Mouse (Mus musculus) 3134 (cell line): ENCODE measurements around the gene Nr1h2.

Experiments
- DNase-seq: peaks from one replicate; pipeline ENCODE4 v3.0.0-alpha.2; 2011; ENCODE audit warnings: low spot score; ENCODE audit not compliant: insufficient read length; ENCODE audit errors: extremely low read depth

Gene Nr1h2

DNA sequence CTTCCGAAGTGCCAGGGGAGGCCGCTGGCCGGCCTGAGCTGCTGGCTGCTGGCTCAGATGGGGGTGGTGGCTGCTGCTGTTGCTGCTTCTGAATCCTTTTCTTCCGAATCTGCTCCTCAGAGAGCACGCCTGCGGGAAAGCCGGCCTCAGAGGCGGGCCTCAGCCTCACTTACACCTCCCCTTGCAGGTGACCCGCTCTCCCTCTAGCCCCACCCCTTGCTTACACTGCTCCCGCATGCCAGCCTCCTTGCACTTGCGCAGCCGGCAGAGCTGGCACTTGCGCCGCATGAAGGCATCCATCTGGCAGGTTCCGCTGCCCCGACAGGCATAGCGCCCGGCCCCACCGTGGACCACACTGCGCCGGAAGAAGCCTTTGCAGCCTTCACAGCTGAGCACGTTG is 2.0 kb downstream of the Nr1h2 start:
- no peak for DNase-seq

DNA sequence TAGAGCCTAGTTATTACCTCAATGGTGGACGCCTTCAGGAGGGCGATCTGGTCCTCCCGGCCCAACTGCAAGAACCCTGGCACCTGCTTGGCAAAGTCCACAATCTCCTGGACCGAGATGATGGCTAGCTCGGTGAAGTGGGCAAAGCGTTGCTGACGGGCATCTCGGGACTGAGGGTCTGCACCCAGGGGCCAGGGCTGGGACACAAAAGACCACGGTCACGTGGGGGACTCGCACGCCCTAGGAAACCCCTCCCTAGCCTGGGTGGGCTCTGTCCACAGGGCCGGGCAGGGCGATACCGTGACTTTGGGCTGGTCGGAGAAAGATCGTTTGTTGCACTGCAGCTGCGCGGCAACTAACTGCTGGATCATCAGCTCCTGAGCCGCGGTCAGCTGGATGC is 2.5 kb downstream of the Nr1h2 start:
- no peak for DNase-seq

DNA sequence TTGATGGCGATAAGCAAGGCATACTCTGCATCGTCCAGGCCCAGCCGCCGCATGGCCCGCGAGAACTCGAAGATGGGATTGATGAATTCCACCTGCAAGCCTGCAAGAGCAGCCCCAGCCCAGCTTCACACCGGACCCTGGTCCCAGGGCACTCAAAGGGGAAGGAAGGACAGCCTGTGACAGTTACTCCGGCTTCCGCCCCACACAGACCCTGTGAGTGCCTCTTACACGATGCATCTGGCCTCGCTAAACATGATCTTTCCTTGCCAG is 3.4 kb downstream of the Nr1h2 start:
- DNase-seq = no peak

DNA sequence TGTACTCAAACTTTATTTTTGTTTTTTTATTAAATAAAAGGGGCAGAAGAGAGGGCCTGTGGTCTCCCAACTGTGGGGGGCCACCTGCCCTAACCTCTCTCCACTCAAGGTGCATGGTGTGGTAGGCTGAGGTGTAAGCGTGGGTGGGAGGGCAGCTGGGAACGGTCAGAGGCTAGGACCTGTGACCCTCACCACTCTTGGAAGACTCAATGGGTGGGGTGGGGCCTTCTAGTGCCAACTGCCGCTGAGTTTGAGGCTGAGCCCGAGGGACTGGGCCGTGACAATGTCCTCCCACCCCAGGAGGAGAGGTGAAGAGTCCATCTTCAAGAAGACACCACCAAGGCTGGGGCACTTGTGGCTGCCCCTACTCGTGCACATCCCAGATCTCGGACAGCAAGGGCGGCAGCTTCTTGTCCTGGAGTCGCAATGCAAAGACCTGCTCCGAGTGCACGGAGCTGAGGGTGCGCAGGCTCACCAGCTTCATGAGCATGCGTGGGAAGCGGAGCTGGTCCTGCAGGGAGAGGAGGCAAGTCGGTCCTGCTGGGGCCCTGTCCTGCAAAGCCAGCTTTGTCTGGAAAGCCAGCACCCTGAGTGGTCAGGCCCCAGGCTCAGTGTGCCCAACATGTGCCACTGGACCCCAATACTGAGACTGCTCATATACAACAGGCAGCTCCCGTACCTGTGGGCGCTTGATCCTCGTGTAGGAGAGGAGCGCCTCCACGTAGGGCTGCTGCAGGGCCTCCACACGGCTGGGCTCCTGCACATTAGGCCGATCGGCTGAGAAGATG is 3.9 kb downstream of the Nr1h2 start:
- no peak for DNase-seq

DNA sequence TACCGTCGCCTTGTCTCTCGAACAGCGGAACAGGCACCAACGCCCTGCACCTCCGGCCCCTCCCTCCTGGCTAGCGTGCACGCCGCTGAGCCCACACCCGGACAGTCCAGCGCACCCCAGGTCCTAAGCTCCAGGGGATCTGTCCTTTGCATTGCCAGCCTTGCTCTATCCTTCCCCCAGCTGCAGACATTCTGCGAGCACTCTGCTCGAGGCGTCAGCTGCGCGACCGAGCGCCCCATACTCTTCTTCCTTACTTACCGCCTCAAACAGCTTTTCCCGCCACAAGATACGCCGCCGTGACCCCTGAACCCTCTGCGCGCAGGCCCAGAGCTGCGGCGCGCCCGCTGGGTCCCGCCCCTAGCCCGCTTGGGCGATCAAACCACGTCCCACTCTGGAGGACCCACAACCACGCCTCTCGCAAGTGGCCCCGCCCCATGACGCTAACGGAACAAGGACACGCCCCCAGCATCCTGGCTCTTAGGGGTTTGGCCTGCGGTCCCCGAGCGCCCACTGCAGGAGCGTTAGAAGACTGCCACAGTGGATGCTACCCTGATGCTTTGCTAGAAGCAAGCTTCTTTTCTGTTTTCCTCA is 5.2 kb downstream of the Nr1h2 start, which contains the start of gene Pold1:
Pold1 (minus strand) TSS at position 353 of the 591 bp plus-strand sequence.
- peak; percentile 99 for DNase-seq

DNA sequence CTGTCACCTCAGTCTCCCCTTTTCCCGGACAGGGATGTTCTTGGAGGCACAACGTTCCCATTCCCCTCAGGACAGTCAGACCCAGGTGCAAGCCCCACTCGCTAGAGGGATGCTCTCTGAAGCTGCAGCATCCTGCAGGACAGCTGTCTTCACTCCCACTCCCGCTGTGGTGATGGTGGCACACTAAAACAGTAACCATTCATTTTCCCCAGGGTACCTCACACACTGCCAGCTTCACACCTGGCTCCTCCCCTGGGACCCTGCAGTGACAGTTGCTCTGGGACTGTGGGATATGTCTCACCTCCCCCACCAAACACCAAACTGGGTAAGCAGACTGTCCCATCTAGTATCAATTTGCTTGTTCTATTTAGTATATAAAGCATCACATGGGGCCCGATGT is 6.0 kb downstream of the Nr1h2 start:
- no peak for DNase-seq

DNA sequence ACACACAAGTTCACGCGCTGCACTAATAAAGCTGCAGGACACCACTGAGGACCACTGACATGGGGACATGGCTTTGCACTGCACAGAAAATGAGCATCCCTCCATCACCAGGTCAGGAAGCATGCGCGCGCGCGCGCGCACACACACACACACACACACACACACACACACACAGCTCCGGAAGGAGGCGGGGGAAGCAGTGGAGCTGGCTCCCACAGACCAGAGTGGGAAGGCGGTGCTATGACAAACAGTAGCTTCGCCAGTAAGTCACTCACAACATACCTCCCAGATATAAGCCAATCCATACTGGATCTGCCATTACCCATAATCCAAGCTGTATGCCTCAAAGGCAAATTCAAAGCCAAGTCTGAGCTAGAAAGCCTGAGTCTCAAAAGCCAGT is 6.7 kb downstream of the Nr1h2 start:
- DNase-seq = no peak

DNA sequence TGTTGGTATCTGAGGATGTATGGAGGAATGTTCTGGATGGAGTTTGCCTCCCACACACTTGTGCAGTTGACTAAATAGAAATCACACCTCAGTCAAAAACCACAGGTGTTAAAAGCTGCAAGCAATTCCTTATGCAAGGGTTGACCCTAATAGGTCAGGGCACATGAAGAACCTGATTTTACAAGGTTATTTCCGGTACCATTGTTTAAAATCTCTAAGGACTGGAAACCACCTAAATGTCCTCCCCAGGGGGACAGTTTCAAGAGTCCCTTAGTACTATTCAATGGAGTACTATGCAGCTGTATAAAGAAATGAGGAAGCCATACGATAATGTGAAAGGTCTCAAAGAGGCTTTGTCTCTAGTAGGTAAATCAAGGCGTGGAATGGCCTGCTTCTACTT is 7.5 kb downstream of the Nr1h2 start:
- DNase-seq = no peak

DNA sequence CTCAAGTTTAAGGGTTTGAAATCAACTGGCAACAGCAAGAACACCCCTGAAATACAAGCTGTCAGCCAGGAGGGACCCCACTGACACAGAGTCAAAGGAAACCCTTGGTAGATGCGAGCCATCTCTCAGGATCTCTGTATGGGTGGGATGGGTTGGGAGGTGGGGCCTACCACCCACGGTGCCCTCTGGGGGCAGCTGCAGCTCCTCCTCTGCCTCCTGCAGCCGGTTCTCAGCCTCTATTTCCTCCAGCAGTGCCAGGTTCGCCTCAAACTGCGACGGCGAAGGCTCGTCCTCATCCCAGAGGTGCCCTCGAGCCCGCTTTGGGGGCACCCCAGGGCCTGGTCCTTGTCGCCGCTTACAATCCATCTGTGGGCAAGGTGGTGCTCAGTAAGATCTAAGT is 10.7 kb downstream of the Nr1h2 start:
- no peak for DNase-seq

DNA sequence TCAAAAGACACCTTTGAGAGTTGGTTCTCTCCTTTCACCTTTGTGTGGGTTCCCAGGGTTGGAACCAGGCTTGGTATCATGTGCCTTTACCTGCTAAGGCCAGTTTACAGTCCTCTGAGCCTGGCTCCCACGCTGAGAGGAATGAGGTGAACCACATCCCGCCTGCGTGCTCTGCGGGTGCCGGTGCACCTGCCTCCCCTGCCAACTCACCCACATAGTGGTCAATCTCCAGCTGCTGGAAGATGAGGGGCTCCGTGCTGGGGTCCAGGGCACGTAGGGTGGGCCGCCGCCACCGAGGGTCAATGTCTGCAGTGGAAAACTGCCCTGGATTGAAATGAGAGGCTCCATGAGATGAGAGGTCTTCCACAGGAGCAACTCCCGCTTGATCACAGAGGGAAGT is 11.2 kb downstream of the Nr1h2 start:
- no peak for DNase-seq

DNA sequence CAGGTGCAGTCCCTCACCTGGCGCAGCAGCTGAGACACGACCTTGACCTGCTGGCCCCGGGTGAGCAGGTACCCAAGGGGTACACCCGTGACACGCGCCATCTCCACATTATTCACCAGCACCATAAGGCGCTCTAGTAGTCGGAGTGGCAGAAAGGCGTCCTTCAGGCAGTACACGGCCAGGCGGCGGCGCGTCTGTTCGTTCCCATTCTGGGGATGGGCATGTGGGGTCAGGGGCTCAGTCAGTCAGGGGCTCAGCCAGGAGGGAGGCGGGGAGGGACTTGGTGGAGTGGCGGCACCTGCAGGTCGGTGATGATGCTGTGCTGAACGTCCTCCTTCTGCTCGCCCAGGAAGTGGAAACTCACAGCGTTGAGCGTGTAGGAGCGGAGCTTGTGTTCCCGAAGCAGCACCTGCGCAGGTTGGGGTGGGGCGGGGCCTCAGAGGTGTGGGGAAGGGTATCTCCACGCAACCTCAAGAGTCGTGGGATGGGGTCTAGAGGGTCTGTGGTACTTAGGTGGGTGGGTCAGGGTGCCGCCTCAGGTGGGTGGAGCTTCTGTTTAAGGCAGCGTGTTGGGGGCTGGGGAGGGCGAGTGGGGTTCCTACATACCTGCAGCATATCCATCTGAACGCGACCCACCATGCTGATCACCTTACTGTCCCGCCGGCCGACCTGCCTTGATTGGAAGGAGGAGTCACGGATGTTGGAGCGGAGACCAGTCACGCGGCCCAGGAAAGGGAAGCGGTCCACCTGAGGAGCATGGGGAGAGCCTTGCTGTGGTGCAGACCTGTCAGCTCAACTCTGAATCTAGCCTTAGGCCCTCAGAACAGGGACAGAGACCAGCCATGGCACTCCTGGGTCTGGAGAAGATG is 14.8 kb downstream of the Nr1h2 start:
- no peak for DNase-seq

DNA sequence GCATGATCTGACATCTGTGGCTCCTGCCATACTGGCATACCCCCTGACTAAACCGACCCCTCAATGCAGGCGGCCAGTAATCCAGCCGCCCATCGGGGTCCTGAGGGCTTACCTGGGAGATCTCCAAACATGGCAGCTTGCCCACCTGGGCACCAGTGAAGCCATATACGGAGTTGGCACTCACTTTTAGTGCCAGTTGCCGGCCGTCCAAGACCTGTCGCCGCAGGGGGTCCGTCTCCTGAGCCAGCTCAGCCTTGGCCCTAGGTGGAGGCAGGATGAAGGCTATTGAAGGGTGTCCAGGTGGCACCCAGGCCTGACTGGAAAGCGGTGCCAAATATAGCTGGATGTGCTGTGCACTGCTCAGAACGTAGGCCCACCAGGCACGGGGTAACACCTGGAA is 16.3 kb downstream of the Nr1h2 start:
- DNase-seq = no peak

DNA sequence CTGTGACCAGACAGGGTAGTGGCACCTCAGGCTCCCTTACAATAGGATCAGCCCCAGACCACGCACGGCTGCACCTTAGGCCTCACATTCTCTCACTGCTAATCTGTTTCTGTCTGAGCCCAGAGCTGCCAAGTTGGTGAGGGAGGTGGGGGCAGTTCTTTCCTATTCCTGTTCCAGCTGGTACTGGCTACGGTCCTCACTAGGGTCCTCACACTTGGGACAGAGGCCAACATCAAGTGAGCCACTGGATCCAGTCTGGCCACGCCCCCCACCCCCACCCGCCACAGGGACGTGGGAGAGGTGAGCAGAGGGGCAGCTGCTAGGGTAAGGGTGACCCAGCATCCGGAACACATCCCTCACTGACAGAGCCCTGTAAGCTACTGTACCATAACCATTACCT is 16.7 kb downstream of the Nr1h2 start:
- no peak for DNase-seq

DNA sequence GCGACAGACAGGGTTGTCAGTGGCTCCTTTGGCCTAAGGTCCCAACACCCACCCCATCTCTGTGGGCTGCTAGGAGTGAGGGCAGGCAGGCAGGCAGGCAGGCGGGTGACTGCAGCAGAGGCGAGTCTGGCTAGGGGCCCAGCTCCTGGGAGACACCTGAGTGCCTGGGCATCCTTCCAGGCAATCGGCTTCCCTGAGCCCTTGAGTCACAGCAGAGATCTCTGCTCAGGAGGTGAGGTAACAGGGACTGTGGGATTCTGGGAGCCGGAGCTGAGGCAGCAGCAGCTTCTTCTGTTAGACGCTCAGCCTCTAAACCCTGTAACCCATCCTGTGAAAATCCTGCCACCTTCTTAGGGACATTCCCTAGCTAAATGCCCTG is 17.2 kb downstream of the Nr1h2 start:
- DNase-seq = no peak

DNA sequence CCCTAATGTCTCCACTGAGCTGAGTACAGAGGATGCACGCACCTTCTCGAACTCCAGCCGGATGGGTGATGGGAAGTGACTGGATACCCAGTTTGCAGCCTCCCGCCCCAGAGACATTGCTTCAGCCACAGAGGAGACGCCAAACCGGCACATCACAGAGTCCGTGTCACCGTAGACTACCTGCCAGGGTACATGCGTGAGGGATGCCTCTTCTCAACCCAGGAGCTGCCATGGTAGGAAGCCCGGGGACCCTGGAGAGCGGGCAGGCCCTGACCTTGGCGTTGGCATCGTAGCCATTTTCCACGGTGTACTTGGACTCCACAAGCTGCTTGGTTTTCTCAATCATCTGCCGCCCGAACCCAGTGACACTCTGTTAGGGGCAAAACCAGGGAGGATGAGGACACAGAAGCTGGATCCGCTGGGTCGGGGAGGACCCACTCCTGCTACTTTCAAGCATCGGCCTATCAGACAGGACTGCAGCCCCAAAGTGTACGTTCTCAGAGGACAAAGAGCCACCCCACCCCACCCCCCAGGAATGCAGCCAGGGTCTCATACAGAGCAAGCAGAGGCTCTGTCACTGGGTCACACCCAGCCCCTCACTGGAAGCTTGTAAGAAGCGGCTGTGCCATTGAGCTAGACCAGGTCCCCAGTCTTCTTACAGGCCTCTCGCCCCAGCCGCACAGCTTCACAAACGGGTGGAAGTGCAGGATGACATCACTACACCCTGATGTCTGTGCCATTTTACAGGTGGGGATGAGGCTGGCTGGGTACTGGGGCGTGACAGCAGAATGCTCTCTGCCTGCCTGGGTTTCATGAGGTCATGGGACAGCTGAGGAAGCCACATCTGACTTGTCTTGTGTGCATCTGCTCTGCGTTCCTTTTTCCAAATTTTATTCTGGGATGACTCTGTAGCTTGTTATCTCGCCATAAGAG is 17.8 kb downstream of the Nr1h2 start:
- no peak for DNase-seq

DNA sequence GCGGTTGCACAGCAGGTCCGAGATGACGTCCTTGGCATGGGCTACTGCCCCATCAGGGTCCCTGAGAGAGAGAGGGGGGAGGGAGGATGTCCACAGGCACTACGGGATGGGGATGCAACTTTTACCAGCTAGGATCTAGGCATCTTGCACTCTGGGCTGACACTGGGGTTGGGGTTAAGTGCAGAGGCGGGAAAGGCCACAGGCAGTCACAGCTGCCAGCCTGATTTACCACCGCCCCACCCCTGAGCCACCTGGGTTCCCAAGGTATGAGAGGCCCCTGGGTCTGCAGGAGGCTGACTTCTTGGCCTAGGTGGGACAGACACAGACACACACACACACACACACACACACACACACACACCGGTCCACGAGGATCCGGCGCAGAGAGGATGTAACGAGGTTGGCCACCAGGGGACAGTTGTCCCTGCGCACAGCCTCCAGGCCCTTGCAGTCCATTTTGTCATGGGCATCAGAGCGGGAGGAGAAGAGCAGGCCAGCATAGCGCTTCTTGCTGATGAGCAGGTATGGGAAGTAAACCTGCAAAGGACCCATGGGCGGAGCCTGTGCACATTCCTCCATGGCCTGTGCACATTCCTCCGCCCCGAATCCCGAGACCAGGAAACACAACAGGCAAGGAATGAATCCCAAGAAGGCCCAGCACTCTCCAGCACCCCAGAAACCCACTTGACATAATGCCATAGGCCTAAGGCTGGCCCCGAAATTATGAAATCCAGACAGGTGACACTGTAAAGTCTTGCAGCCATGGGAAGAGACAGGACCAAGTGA is 18.9 kb downstream of the Nr1h2 start:
- no peak for DNase-seq

DNA sequence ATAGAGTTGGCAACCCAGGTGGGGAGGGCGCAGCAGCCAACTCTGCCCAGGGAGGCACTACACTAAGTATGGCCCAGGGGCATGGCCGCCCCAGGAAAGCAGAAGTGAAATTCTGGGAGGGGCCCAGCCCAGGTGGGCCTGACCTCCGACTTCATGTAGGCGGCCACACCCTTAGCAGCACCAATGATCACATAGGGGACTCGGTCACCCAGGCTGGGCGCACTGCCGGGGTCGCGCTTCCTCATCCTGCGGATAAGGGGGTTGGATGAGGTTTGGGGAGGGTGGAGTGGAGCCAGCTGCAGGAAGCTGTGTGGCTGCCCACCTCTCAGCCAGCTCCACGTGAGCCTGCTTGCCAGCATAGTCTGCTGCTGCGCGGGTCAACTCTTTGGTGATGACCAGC is 19.5 kb downstream of the Nr1h2 start:
- no peak for DNase-seq

DNA sequence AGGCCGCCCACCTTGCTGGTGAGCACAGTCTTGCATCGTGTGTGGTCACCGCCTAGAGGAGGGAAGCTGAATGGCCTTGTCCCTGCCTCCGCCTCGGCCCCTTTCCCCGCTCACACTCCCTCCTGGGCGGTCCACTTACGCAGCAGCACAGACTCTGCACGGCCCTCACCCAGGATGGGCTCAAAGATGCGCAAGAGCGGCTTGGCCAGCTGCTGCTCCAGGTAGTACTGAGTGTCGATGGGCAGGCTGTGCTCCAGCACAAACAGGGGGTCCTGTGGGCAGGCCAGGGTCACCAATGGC is 20.1 kb downstream of the Nr1h2 start:
- DNase-seq = no peak

DNA sequence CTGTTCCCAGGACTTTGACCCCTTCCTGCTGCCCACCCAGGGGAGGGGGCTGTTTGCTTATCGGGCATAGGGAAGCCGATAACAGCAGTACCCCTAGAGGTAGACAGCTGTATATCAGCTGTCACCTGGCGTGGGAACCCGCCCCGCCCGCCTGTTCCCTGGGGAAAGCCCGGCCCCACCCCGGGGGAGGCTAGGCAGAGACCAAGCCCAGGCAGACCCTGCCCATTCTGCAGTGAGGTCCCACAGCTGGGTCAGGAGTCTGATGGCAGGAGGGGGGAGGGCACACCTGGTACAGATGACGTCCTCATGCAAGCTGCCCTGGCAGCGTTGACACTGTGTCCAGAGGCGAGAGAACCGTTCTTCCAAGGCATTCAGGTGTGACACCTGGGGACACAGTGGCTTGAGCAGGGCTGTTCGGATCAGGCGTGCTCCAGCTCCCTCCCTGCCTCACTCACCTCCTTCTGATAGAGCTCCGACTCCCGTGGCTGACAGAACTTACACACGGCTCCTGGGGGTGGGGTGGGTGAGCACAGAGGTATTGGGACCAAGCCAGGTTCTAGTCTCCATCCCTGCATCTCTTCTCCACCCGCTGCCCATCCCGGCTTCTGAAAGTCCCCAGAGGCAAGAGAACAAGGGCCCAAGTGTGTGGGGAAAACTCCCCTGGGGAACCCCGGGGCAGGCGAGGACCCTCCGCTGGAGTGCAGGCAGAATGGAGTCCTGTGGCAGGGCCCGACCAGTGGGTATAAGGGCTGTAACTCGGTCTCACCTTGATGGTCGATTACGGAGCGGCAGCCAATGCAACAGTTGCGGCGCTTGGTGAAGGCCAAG is 20.6 kb downstream of the Nr1h2 start:
- no peak for DNase-seq
